Mouse (Mus musculus) duodenum, adult 2 months (tissue): Measurements from ENCODE around the gene 1810030O07Rik. TPM values are rescaled to one million over a fixed set of nuclear protein-coding genes. Genes with fewer than 3 reads are reported as not detected.

ENCODE experiments used
- polyA plus RNA-seq: library from polyadenylated mRNA; depleted of rRNA; stranded (reverse); fragments of >200 nt; gene quantifications from 2 replicates; pipeline ENCODE4 v1.2.3, GENCODE M21; 2012; ENCODE audit warnings: low replicate concordance; rRNA removed

The 1810030O07Rik gene
- polyA plus RNA-seq: 4.2 and 4.6 TPM in 2 replicates

DNA sequence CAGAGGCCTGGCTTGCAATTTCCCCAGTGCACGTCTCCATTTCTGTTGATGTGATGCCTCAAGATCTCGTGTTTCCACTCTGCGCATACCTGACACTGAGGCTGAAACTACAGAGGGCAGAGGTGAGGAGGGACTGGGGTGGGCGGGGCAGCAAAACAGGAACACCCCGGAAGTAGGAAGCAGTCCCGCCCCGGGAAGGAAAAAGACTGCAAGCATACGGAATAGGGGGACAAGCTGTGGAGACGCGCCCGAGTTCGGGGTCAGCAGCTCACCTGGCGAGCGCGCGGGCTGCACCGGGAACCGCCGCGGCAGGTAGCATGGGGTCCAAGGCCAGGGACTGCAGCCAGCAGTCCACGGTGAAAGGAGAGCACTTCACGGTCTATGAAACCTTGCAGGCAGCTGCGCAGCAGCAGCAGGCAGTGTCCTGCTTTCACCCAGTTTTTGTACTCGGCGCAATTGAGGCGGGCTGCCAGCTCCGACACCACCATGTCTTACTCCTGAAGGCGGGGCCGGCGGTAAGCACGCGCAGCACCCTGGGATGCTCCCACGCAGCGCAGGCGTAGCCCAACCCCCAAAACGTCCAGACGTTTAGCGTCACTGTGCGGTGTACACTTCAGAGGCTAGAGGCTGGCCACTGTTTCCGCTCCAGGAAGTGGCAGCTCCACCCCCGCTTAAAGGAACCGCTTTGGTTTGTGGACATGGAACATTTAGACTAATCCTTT, at the start of gene 1810030O07Rik:
Gene 1810030O07Rik, minus strand, starts transcription at position 615 of the 722 bp plus-strand sequence.

Other genes starting within 250 kb of the 1810030O07Rik start
- 3.7 and 4.5 TPM in 2 replicates for gene Atp6ap2, start 85.9 kb downstream of the 1810030O07Rik start, polyA plus RNA-seq
- 4.7 and 6.4 TPM in 2 replicates for gene Med14, start 88.4 kb upstream of the 1810030O07Rik start, polyA plus RNA-seq